Comparison of ENCODE assay signal across 32 mouse cellular contexts in the genomic region with DNA sequence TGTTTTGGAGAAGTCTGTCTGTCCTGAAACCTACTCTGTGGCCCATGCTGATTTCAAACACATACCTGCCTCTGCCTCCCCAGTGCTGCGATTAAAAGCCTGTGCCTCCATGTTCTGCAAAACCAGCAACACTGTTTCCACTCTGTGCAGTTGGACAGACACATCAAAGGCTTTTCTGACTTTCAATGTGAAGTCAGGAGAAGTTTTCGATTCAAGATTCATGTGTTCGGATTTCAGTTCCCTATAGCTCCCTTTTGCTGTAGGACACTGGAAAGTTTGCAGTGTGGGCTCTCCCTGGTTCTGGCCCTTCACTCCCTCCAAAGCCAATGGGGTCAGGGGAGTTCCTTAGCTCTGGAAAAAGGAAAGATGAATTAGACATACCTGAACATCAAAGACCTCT.
"Had no signal": no experiment of that assay in that cellular context is flagged by ENCODE, and none has a peak within 500 bp of the region (broad histone marks: within the 10 kb centered on the region; RNA-seq: fewer than 3 reads in every experiment).

No protein-coding gene starts in this region.

- DNase-seq: left cerebral cortex, postnatal 4 days; liver; liver, embryonic 13.5 days; liver, postnatal 0 days; lung, adult 18-20 months; lung, adult 2 months; lung, embryonic 14.5 days; lung, postnatal 10 days; lung, postnatal 14 days; lung, postnatal 36 days; lung, postnatal 4 days; midbrain, embryonic 14.5 days had no signal

- H3K36me3 ChIP-seq: limb, embryonic 10.5 days; limb, embryonic 12.5 days; limb, embryonic 13.5 days; limb, embryonic 15.5 days; liver, embryonic 12.5 days; liver, embryonic 13.5 days; liver, embryonic 15.5 days; lung, embryonic 15.5 days; midbrain, embryonic 10.5 days; midbrain, embryonic 12.5 days; midbrain, embryonic 13.5 days; midbrain, embryonic 15.5 days; neural tube, embryonic 12.5 days had no signal

- H3K9me3 ChIP-seq: limb, embryonic 10.5 days; limb, embryonic 12.5 days; limb, embryonic 13.5 days; limb, embryonic 15.5 days; liver, embryonic 12.5 days; liver, embryonic 13.5 days; liver, embryonic 15.5 days; lung, embryonic 15.5 days; megakaryocyte, embryonic 14.5 days; midbrain, embryonic 10.5 days; midbrain, embryonic 12.5 days; midbrain, embryonic 13.5 days; midbrain, embryonic 15.5 days; neural tube, embryonic 12.5 days had no signal

- H3K4me1 ChIP-seq: limb, embryonic 10.5 days; limb, embryonic 12.5 days; limb, embryonic 13.5 days; limb, embryonic 15.5 days; liver, embryonic 12.5 days; liver, embryonic 13.5 days; liver, embryonic 15.5 days; lung, embryonic 15.5 days; megakaryocyte, embryonic 14.5 days; midbrain, embryonic 10.5 days; midbrain, embryonic 12.5 days; midbrain, embryonic 13.5 days; midbrain, embryonic 15.5 days; neural tube, embryonic 12.5 days had no signal

- ATAC-seq: liver, embryonic 12.5 days; liver, postnatal 0 days; lung, postnatal 0 days; midbrain, embryonic 13.5 days; midbrain, embryonic 15.5 days; midbrain, embryonic 16.5 days had no signal

- H3K9ac ChIP-seq: limb, embryonic 12.5 days; limb, embryonic 13.5 days; limb, embryonic 15.5 days; liver, embryonic 12.5 days; liver, embryonic 13.5 days; liver, embryonic 14.5 days; liver, embryonic 15.5 days; liver, postnatal 0 days; lung, embryonic 14.5 days; lung, embryonic 15.5 days; midbrain, embryonic 12.5 days; midbrain, embryonic 13.5 days; midbrain, embryonic 15.5 days; neural tube, embryonic 12.5 days had no signal

- H3K4me3 ChIP-seq: limb, embryonic 10.5 days; limb, embryonic 12.5 days; limb, embryonic 13.5 days; limb, embryonic 15.5 days; liver, embryonic 12.5 days; liver, embryonic 13.5 days; liver, embryonic 15.5 days; lung, embryonic 15.5 days; megakaryocyte, embryonic 14.5 days; midbrain, embryonic 10.5 days; midbrain, embryonic 12.5 days; midbrain, embryonic 13.5 days; midbrain, embryonic 15.5 days; myocyte; neural tube, embryonic 12.5 days had no signal

- H3K27me3 ChIP-seq: limb, embryonic 12.5 days; limb, embryonic 13.5 days; limb, embryonic 15.5 days; liver, embryonic 12.5 days; liver, embryonic 13.5 days; liver, embryonic 15.5 days; lung, embryonic 15.5 days; megakaryocyte, embryonic 14.5 days; midbrain, embryonic 12.5 days; midbrain, embryonic 13.5 days; midbrain, embryonic 15.5 days; neural tube, embryonic 12.5 days had no signal

- H3K4me2 ChIP-seq: limb, embryonic 12.5 days; limb, embryonic 13.5 days; limb, embryonic 15.5 days; liver, embryonic 11.5 days; liver, embryonic 12.5 days; liver, embryonic 13.5 days; liver, embryonic 15.5 days; lung, embryonic 14.5 days; lung, embryonic 15.5 days; midbrain, embryonic 11.5 days; midbrain, embryonic 12.5 days; midbrain, embryonic 13.5 days; midbrain, embryonic 15.5 days; neural tube, embryonic 12.5 days had no signal

- H3K27ac ChIP-seq: limb, embryonic 10.5 days; limb, embryonic 12.5 days; limb, embryonic 13.5 days; limb, embryonic 15.5 days; liver, embryonic 12.5 days; liver, embryonic 13.5 days; liver, embryonic 14.5 days; liver, embryonic 15.5 days; lung, embryonic 15.5 days; macrophage; midbrain, embryonic 10.5 days; midbrain, embryonic 12.5 days; midbrain, embryonic 13.5 days; midbrain, embryonic 15.5 days; neural tube, embryonic 12.5 days had no signal
